Mouse (Mus musculus) lung, postnatal 0 days (tissue): ENCODE results near the gene Dlg2.

Experiments
- CTCF ChIP-seq: IDR thresholded peaks from 2 replicates; pipeline ENCODE4 v1.5.1; 2016; ENCODE audit warnings: antibody characterized with exemption, mild to moderate bottlenecking
- EP300 ChIP-seq: IDR thresholded peaks from 2 replicates; pipeline ENCODE4 v1.6.1; 2016; ENCODE audit warnings: antibody characterized with exemption, mild to moderate bottlenecking, control low read depth

GRCm38 (mm10) chr7:90427006-90427405 is 49.5 kb upstream of the Dlg2 start:
- no peak for TF ChIP-seq CTCF
- no peak for TF ChIP-seq EP300
